Mouse (Mus musculus) lung, postnatal 0 days (tissue): Measurements from ENCODE around the gene Pip5k1b.

ENCODE experiments used
- CTCF ChIP-seq: IDR thresholded peaks from 2 replicates; pipeline ENCODE4 v1.5.1; 2016; ENCODE audit warnings: antibody characterized with exemption, mild to moderate bottlenecking
- EP300 ChIP-seq: IDR thresholded peaks from 2 replicates; pipeline ENCODE4 v1.6.1; 2016; ENCODE audit warnings: antibody characterized with exemption, mild to moderate bottlenecking, control low read depth

DNA sequence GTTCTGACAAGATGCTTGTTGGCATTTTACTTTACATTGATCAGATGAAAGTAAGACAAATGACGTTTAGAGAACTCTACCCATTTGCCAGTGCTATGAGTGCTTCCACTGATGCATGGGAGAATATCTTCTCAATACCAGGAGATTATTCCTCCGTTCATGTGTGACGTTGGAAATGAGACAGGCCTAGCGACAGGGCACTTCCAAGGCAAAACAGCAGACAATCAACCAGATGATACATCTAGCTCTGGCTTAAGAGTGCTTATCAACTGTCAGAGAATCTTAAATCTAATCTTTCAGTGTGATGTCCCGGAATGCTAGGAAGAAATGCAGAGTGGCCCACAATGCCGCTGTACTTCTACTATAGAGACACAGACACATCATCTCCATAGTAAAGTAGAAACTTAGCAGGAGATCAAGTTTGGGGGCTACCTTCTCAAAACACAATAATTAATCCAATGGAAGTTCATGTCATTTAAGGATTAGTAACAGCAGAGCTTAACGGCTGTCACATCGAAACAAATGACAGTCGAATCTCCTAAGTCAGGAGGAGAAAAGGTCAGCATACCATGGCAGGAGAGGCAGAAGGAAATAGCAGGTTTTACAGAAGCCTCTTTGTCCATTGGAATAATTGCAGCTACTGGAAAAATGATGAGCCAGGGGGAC is 239.5 kb downstream of the Pip5k1b start:
- no peak for TF ChIP-seq EP300
- no peak for TF ChIP-seq CTCF
